In the genomic region with DNA sequence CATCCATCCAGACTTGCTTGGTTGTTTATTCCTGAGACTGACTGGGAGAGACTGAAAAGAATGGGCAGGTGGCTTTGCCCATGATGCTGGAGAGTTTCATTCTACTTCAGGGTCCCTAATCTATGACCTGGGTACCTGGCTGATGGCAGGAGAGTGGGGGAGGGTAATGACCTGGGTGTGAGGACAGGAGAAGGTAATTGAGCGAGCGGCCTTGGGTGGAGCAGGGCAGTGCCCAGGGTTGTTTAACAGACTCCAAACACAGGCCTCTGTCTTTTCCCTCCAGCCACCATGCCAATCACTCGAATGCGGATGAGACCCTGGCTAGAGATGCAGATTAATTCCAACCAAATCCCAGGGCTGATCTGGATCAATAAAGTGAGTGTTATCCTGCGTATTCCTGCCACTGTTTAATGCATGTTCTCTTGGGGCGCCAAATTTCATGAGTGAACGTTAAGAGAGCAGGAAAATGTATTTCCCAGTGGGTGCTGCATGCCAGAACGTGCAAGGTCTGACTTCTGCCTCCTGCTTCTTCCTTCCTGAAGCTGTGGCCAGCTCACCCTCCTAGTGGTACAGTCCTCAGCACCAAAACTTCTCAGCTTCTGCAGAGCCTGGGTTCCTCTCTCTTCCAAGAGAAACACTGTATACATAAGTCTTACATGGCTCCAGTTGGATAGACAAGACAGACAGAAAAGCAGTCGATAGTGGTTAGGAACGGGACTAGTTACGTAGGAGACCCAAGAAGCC, we compare ENCODE assay signal across 8 mouse cellular contexts. TPM values are rescaled to one million over a fixed set of nuclear protein-coding genes. Genes with fewer than 3 reads are reported as not detected.
DNase-seq lines count a peak whose midpoint lies in the region; ATAC-seq lines count a peak whose summit lies in the region.

No protein-coding gene starts in this region.

- no peak overlapping the region for H3K4me2 ChIP-seq in midbrain, embryonic 16.5 days (ENCODE audit: low read length)
- peak overlapping the region; percentile 81 for H3K4me2 ChIP-seq in limb, embryonic 12.5 days
- H3K4me2 ChIP-seq in stomach, embryonic 14.5 days (replicated peaks; ENCODE audit: low read depth, low read length), result peak overlapping the region; percentile 76

- 89% methylated on average over 11 of the region's 11 CpGs for WGBS in midbrain, embryonic 10.5 days
- 86% methylated on average over 11 of the region's 11 CpGs for WGBS in midbrain, embryonic 16.5 days
- 88% methylated on average over 11 of the region's 11 CpGs for WGBS in limb, embryonic 12.5 days
- WGBS in stomach, embryonic 14.5 days, result 81% methylated on average over 11 of the region's 11 CpGs

- H3K27me3 ChIP-seq in midbrain, embryonic 10.5 days (ENCODE audit: low read depth, poor library complexity, severe bottlenecking), result peaks cover 70% of the 10 kb centered on the region
- peaks cover 11% of the 10 kb centered on the region for H3K27me3 ChIP-seq in midbrain, embryonic 16.5 days (ENCODE audit: control insufficient read depth, insufficient read depth, low read depth, low read length)
- H3K27me3 ChIP-seq in limb, embryonic 12.5 days, result peaks cover 18% of the 10 kb centered on the region; the same call in 1 of the 2 replicates
- H3K27me3 ChIP-seq in stomach, embryonic 14.5 days (ENCODE audit: control insufficient read depth, insufficient read depth, low read length), result no peaks in the 10 kb centered on the region

- ATAC-seq in CD4-positive, CD25-positive, alpha-beta regulatory T cell, adult 4 months, result no peak
- ATAC-seq in midbrain, embryonic 16.5 days, result no peak
- no peak for ATAC-seq in limb, embryonic 12.5 days (ENCODE audit: insufficient number of reproducible peaks, insufficient read depth, low FRiP score, low TSS enrichment, low read depth)
- no peak for ATAC-seq in stomach, embryonic 14.5 days (ENCODE audit: insufficient number of reproducible peaks, insufficient read depth, low FRiP score, low read depth)

- no peaks in the 10 kb centered on the region for H3K36me3 ChIP-seq in midbrain, embryonic 10.5 days
- no peaks in the 10 kb centered on the region for H3K36me3 ChIP-seq in midbrain, embryonic 16.5 days (ENCODE audit: control insufficient read depth, insufficient read depth, low read length)
- peaks cover 26% of the 10 kb centered on the region for H3K36me3 ChIP-seq in limb, embryonic 12.5 days
- H3K36me3 ChIP-seq in stomach, embryonic 14.5 days (ENCODE audit: control insufficient read depth, insufficient read depth, low read length), result peaks cover 28% of the 10 kb centered on the region

- H3K27ac ChIP-seq in midbrain, embryonic 10.5 days (replicated peaks), result no peak overlapping the region
- no peak overlapping the region for H3K27ac ChIP-seq in midbrain, embryonic 16.5 days (ENCODE audit: low read length)
- H3K27ac ChIP-seq in limb, embryonic 12.5 days, result no peak overlapping the region
- H3K27ac ChIP-seq in stomach, embryonic 14.5 days (ENCODE audit: low read length), result no peak overlapping the region

- DNase-seq in CD4-positive, CD25-positive, alpha-beta regulatory T cell, adult 2 months (ENCODE audit: low read depth, low spot score), result peak; percentile 38
- no peak for DNase-seq in midbrain, embryonic 10.5 days (ENCODE audit: low spot score)
- no peak for DNase-seq in yolk sac, embryonic 10.5 days (ENCODE audit: low spot score)
- DNase-seq in cerebellum, postnatal 4 days (ENCODE audit: low spot score in 2 of 2), result no peak

- peaks cover 20% of the 10 kb centered on the region for H3K4me1 ChIP-seq in midbrain, embryonic 10.5 days
- H3K4me1 ChIP-seq in midbrain, embryonic 16.5 days (ENCODE audit: control insufficient read depth, insufficient read depth, low read length), result peaks cover 8% of the 10 kb centered on the region
- peaks cover 12% of the 10 kb centered on the region for H3K4me1 ChIP-seq in limb, embryonic 12.5 days (replicated peaks)
- 0 out of 2 replicates have a peak, but pooled peaks cover 4% of the 10 kb centered on the region for H3K4me1 ChIP-seq in stomach, embryonic 14.5 days (ENCODE audit: control insufficient read depth, insufficient read depth, low read length)

- no peak overlapping the region for H3K9ac ChIP-seq in midbrain, embryonic 16.5 days (ENCODE audit: low read depth, low read length)
- H3K9ac ChIP-seq in limb, embryonic 12.5 days (replicated peaks), result no peak overlapping the region
- no peak overlapping the region for H3K9ac ChIP-seq in stomach, embryonic 14.5 days (replicated peaks; ENCODE audit: low read depth, low read length)

- H3K4me3 ChIP-seq in midbrain, embryonic 10.5 days, result peak overlapping the region; percentile 71; the same call in 1 of the 2 replicates
- H3K4me3 ChIP-seq in midbrain, embryonic 16.5 days (ENCODE audit: low read depth, low read length), result no peak overlapping the region
- H3K4me3 ChIP-seq in limb, embryonic 12.5 days (replicated peaks), result peak overlapping the region; percentile 79; the same call in 1 of the 2 replicates
- H3K4me3 ChIP-seq in stomach, embryonic 14.5 days (ENCODE audit: low read depth, low read length), result peak overlapping the region; percentile 86

- H3K9me3 ChIP-seq in midbrain, embryonic 10.5 days (replicated peaks), result no peaks in the 10 kb centered on the region
- H3K9me3 ChIP-seq in midbrain, embryonic 16.5 days (replicated peaks; ENCODE audit: control insufficient read depth, low read length, poor library complexity, severe bottlenecking), result no peaks in the 10 kb centered on the region
- H3K9me3 ChIP-seq in limb, embryonic 12.5 days, result no peaks in the 10 kb centered on the region
- no peaks in the 10 kb centered on the region for H3K9me3 ChIP-seq in stomach, embryonic 14.5 days (ENCODE audit: control insufficient read depth, low read depth, low read length)

RNA-seq across cellular contexts. Expression of a gene that starts 1.4 kb away (rescaled TPM):
- polyA plus RNA-seq in CD4-positive, CD25-positive, alpha-beta regulatory T cell, adult 4 months (2017; shearing (Covaris generic)), result 100 to 1,000 TPM; 310 to 397 TPM
- polyA plus RNA-seq in midbrain, embryonic 10.5 days (2016; fragmentation: Nextera tagmentation; extraction: Ambion mirVana), result 3.6 and 3.8 TPM in 2 replicates
- polyA plus RNA-seq in midbrain, embryonic 16.5 days (2015; fragmentation: Nextera tagmentation; extraction: Ambion mirVana), result 2.0 and 2.2 TPM in 2 replicates
- polyA plus RNA-seq in limb, embryonic 12.5 days (2016; fragmentation: Nextera tagmentation; extraction: Ambion mirVana), result 8.4 and 8.5 TPM in 2 replicates
- 19.3 and 21.6 TPM in 2 replicates for polyA plus RNA-seq in stomach, embryonic 14.5 days (2014; fragmentation: Nextera tagmentation; extraction: Ambion mirVana)

RNA-seq across cellular contexts. Expression of a gene that starts 1.8 kb away (rescaled TPM):
- 1 to 10 TPM; 6.1 to 9.8 TPM for polyA plus RNA-seq in CD4-positive, CD25-positive, alpha-beta regulatory T cell, adult 4 months (2017; shearing (Covaris generic))
- not detected in 2 replicates for polyA plus RNA-seq in midbrain, embryonic 10.5 days (2016; fragmentation: Nextera tagmentation; extraction: Ambion mirVana)
- not detected in 2 replicates for polyA plus RNA-seq in midbrain, embryonic 16.5 days (2015; fragmentation: Nextera tagmentation; extraction: Ambion mirVana)
- polyA plus RNA-seq in limb, embryonic 12.5 days (2016; fragmentation: Nextera tagmentation; extraction: Ambion mirVana), result 0.31 TPM in 1 of 2 replicates, not detected in the other
- 0.46 TPM in 1 of 2 replicates, not detected in the other for polyA plus RNA-seq in stomach, embryonic 14.5 days (2014; fragmentation: Nextera tagmentation; extraction: Ambion mirVana)

RNA-seq across cellular contexts. Expression of a gene that starts 50.6 kb away (rescaled TPM):
- polyA plus RNA-seq in CD4-positive, CD25-positive, alpha-beta regulatory T cell, adult 4 months (2017; shearing (Covaris generic)), result not detected
- polyA plus RNA-seq in midbrain, embryonic 10.5 days (2016; fragmentation: Nextera tagmentation; extraction: Ambion mirVana), result not detected in 2 replicates
- not detected in 2 replicates for polyA plus RNA-seq in midbrain, embryonic 16.5 days (2015; fragmentation: Nextera tagmentation; extraction: Ambion mirVana)
- polyA plus RNA-seq in limb, embryonic 12.5 days (2016; fragmentation: Nextera tagmentation; extraction: Ambion mirVana), result not detected in 2 replicates
- polyA plus RNA-seq in stomach, embryonic 14.5 days (2014; fragmentation: Nextera tagmentation; extraction: Ambion mirVana), result not detected in 2 replicates

Comparison
In these comparisons a context has a peak if more than half of its experiments do, and no peak if none do; other contexts are left out.
1. RNA of a gene that starts 1.4 kb away (polyA plus RNA-seq): 310 to 397 TPM in CD4-positive, CD25-positive, alpha-beta regulatory T cell, adult 4 months; 19.3 to 21.6 TPM in stomach, embryonic 14.5 days, 8.4 to 8.5 TPM in limb, embryonic 12.5 days, 3.6 to 3.8 TPM in midbrain, embryonic 10.5 days and 2.0 to 2.2 TPM in midbrain, embryonic 16.5 days; every median in the first group is over 10 times any median in the second.